Mouse (Mus musculus) G1E (cell line): ENCODE measurements at regions not wholly inside any gene's neighbourhood (a gene's known extent, or its start where the extent isn't known, plus 50 kb on each side); places are given as distances from the start of the nearest gene placed in this dataset.

Experiments
- CTCF ChIP-seq: IDR thresholded peaks from 2 replicates; pipeline ENCODE4 v1.5.1; 2012; ENCODE audit warnings: low read depth, low read length, inconsistent platforms, mixed read lengths
- GATA1 ChIP-seq: IDR thresholded peaks from 2 replicates; pipeline ENCODE4 v1.6.1; 2012; ENCODE audit warnings: borderline replicate concordance, low read length, inconsistent platforms, mixed read lengths
- GATA2 ChIP-seq: IDR thresholded peaks from 2 replicates; pipeline ENCODE4 v1.6.1; 2012; ENCODE audit warnings: low read depth, low read length, inconsistent platforms, borderline replicate concordance
- TAL1 ChIP-seq: conservative IDR thresholded peaks from 2 replicates; pipeline ENCODE4 v1.6.1; 2012; ENCODE audit warnings: low read depth, low read length, inconsistent platforms, mixed read lengths

DNA sequence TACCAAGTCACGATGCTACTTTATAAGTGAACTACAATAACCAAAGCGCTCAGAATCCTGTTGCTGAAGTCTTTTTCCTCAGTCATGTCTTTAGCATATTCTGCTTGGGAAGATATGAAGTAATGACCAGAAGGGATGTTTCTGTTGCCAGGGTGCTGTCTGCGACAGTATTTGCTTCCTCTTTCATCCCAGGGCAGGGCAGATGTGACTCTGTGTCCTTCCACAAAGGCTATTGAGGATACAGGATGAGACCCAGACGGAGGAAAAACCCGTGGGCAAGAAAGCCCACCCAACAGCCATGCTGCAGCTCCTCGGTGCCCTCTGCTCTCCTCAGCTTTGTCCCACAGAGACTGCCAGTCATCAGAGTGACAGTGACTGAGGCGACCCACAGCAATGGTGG is 148.6 kb upstream of the Rpl34 start:
- TF ChIP-seq CTCF (no peak), GATA1 (no peak), GATA2 (no peak), TAL1 (no peak)
